Mouse (Mus musculus): Measurements from ENCODE around the gene Ttc39d. TPM values are rescaled to one million over a fixed set of nuclear protein-coding genes. Genes with fewer than 3 reads are reported as not detected.
"Not testable (repeated sequence)": the region's sequence is repeated elsewhere in the genome, so short reads cannot be mapped to it uniquely, and the experiment has no call there.

The Ttc39d gene
- polyA plus RNA-seq, 1 experiment from 2014 or later: 0.25 TPM

GRCm38 (mm10) chr17:80213998-80214397 is 6.7 kb downstream of the Ttc39d start:
- not testable (repeated sequence) for ATAC-seq (replicated peaks; ENCODE audit: extremely low read depth, insufficient read depth, low FRiP score); H3K4me3 ChIP-seq (ENCODE audit: low read length); H3K27me3 ChIP-seq (ENCODE audit: control insufficient read depth, insufficient read depth, low read length); H3K9ac ChIP-seq (ENCODE audit: low read length); H3K4me2 ChIP-seq (ENCODE audit: low read depth, low read length); H3K4me1 ChIP-seq (ENCODE audit: control insufficient read depth, insufficient read depth, low read length); H3K9me3 ChIP-seq (replicated peaks; ENCODE audit: control insufficient read depth, low read length); H3K36me3 ChIP-seq (ENCODE audit: control insufficient read depth, insufficient read depth); H3K27ac ChIP-seq (ENCODE audit: low read length)
- 94% methylated on average over 4 of the region's 4 CpGs for WGBS

- Histone ChIP-seq H3K4me2 (ENCODE audit: low read depth, low read length) (no peak overlapping the region), H3K4me1 (ENCODE audit: control insufficient read depth, insufficient read depth, low read length) (peaks cover 6% of the 10 kb centered on the region), H3K9ac (ENCODE audit: low read length) (no peak overlapping the region), H3K27me3 (ENCODE audit: control insufficient read depth, insufficient read depth, low read length) (no peaks in the 10 kb centered on the region), H3K4me3 (ENCODE audit: low read length) (no peak overlapping the region), H3K36me3 (ENCODE audit: control insufficient read depth, insufficient read depth) (no peaks in the 10 kb centered on the region), H3K9me3 (replicated peaks; ENCODE audit: control insufficient read depth, low read length) (no peaks in the 10 kb centered on the region), H3K27ac (ENCODE audit: low read length) (no peak overlapping the region)
- WGBS: 45% methylated on average over 2 of the region's 2 CpGs
- no peak for ATAC-seq (replicated peaks; ENCODE audit: extremely low read depth, insufficient read depth, low FRiP score)
Measured at GRCm38 (mm10) chr17:80220131-80220530, 12.9 kb downstream of the Ttc39d start.

GRCm38 (mm10) chr17:80221202-80221601 is 13.9 kb downstream of the Ttc39d start:
- Histone ChIP-seq H3K36me3 (ENCODE audit: control insufficient read depth, insufficient read depth) (no peaks in the 10 kb centered on the region), H3K4me2 (ENCODE audit: low read depth, low read length) (no peak overlapping the region), H3K4me3 (ENCODE audit: low read length) (no peak overlapping the region), H3K9me3 (replicated peaks; ENCODE audit: control insufficient read depth, low read length) (no peaks in the 10 kb centered on the region), H3K27ac (ENCODE audit: low read length) (no peak overlapping the region), H3K4me1 (ENCODE audit: control insufficient read depth, insufficient read depth, low read length) (peaks cover 6% of the 10 kb centered on the region), H3K27me3 (ENCODE audit: control insufficient read depth, insufficient read depth, low read length) (no peaks in the 10 kb centered on the region), H3K9ac (ENCODE audit: low read length) (no peak overlapping the region)
- no peak for ATAC-seq (replicated peaks; ENCODE audit: extremely low read depth, insufficient read depth, low FRiP score)
- WGBS: 60% methylated on average over 9 of the region's 9 CpGs

- Histone ChIP-seq H3K27ac (ENCODE audit: low read length) (no peak overlapping the region), H3K9me3 (replicated peaks; ENCODE audit: control insufficient read depth, low read length) (no peaks in the 10 kb centered on the region), H3K36me3 (ENCODE audit: control insufficient read depth, insufficient read depth) (no peaks in the 10 kb centered on the region), H3K4me3 (ENCODE audit: low read length) (no peak overlapping the region), H3K4me1 (ENCODE audit: control insufficient read depth, insufficient read depth, low read length) (peaks cover 6% of the 10 kb centered on the region), H3K4me2 (ENCODE audit: low read depth, low read length) (no peak overlapping the region), H3K27me3 (ENCODE audit: control insufficient read depth, insufficient read depth, low read length) (no peaks in the 10 kb centered on the region), H3K9ac (ENCODE audit: low read length) (no peak overlapping the region)
- WGBS: 57% methylated on average over 3 of the region's 3 CpGs
- ATAC-seq (replicated peaks; ENCODE audit: extremely low read depth, insufficient read depth, low FRiP score): no peak
Measured at GRCm38 (mm10) chr17:80221890-80222628, 14.8 kb downstream of the Ttc39d start.

- no peaks in the 10 kb centered on the region for H3K9me3 ChIP-seq (replicated peaks; ENCODE audit: control insufficient read depth, low read length)
- no peaks in the 10 kb centered on the region for H3K36me3 ChIP-seq (ENCODE audit: control insufficient read depth, insufficient read depth)
- H3K4me3 ChIP-seq (ENCODE audit: low read length): peak overlapping the region; percentile 70
- peak overlapping the region; percentile 87 for H3K27ac ChIP-seq (ENCODE audit: low read length)
- 0 out of 2 replicates have a peak, but pooled peaks have one; percentile 26 for ATAC-seq (replicated peaks; ENCODE audit: extremely low read depth, insufficient read depth, low FRiP score)
- H3K27me3 ChIP-seq (ENCODE audit: control insufficient read depth, insufficient read depth, low read length): no peaks in the 10 kb centered on the region
- H3K4me1 ChIP-seq (ENCODE audit: control insufficient read depth, insufficient read depth, low read length): peaks cover 6% of the 10 kb centered on the region
- H3K9ac ChIP-seq (ENCODE audit: low read length): peak overlapping the region; percentile 81
- 6% methylated on average over 9 of the region's 9 CpGs for WGBS
- peak overlapping the region; percentile 84 for H3K4me2 ChIP-seq (ENCODE audit: low read depth, low read length)
Measured at GRCm38 (mm10) chr17:80223829-80224228, 16.6 kb downstream of the Ttc39d start.

- peak within 1 kb of the TSS; percentile 70 for H3K4me3 ChIP-seq (ENCODE audit: low read length)
- no peaks in the 10 kb centered on the region for H3K36me3 ChIP-seq (ENCODE audit: control insufficient read depth, insufficient read depth)
- H3K9me3 ChIP-seq (replicated peaks; ENCODE audit: control insufficient read depth, low read length): no peaks in the 10 kb centered on the region
- H3K4me1 ChIP-seq (ENCODE audit: control insufficient read depth, insufficient read depth, low read length): peaks cover 10% of the 10 kb centered on the region
- under 1% methylated on average over 33 of the region's 33 CpGs for WGBS
- peak; percentile 95 for ATAC-seq (replicated peaks; ENCODE audit: extremely low read depth, insufficient read depth, low FRiP score)
- H3K27me3 ChIP-seq (ENCODE audit: control insufficient read depth, insufficient read depth, low read length): no peaks in the 10 kb centered on the region
- H3K9ac ChIP-seq (ENCODE audit: low read length): peak within 1 kb of the TSS; percentile 81
- peak within 1 kb of the TSS; percentile 84 for H3K4me2 ChIP-seq (ENCODE audit: low read depth, low read length)
- peak within 1 kb of the TSS; percentile 87 for H3K27ac ChIP-seq (ENCODE audit: low read length)
Measured at GRCm38 (mm10) chr17:80224326-80225116, 17.3 kb downstream of the Ttc39d start, which contains the start of gene Gemin6. Gemin6 (plus strand) TSS chr17:80224441.

GRCm38 (mm10) chr17:80225142-80225541 is 17.9 kb downstream of the Ttc39d start:
- ATAC-seq (replicated peaks; ENCODE audit: extremely low read depth, insufficient read depth, low FRiP score); H3K27me3 ChIP-seq (ENCODE audit: control insufficient read depth, insufficient read depth, low read length); H3K4me1 ChIP-seq (ENCODE audit: control insufficient read depth, insufficient read depth, low read length); H3K9me3 ChIP-seq (replicated peaks; ENCODE audit: control insufficient read depth, low read length); H3K36me3 ChIP-seq (ENCODE audit: control insufficient read depth, insufficient read depth); H3K27ac ChIP-seq (ENCODE audit: low read length): not testable (repeated sequence)
- WGBS: 41% methylated on average over 4 of the region's 5 CpGs
- Histone ChIP-seq H3K9ac (ENCODE audit: low read length) (peak overlapping the region; percentile 81), H3K4me2 (ENCODE audit: low read depth, low read length) (peak overlapping the region; percentile 84), H3K4me3 (ENCODE audit: low read length) (peak overlapping the region; percentile 70)

GRCm38 (mm10) chr17:80229396-80229795 is 22.1 kb downstream of the Ttc39d start:
- 64% methylated on average over 2 of the region's 2 CpGs for WGBS
- Histone ChIP-seq H3K27ac (ENCODE audit: low read length) (no peak overlapping the region), H3K4me3 (ENCODE audit: low read length) (no peak overlapping the region), H3K36me3 (ENCODE audit: control insufficient read depth, insufficient read depth) (no peaks in the 10 kb centered on the region), H3K9ac (ENCODE audit: low read length) (no peak overlapping the region), H3K9me3 (replicated peaks; ENCODE audit: control insufficient read depth, low read length) (no peaks in the 10 kb centered on the region), H3K4me2 (ENCODE audit: low read depth, low read length) (no peak overlapping the region), H3K27me3 (ENCODE audit: control insufficient read depth, insufficient read depth, low read length) (no peaks in the 10 kb centered on the region), H3K4me1 (ENCODE audit: control insufficient read depth, insufficient read depth, low read length) (peaks cover 7% of the 10 kb centered on the region)
- ATAC-seq (replicated peaks; ENCODE audit: extremely low read depth, insufficient read depth, low FRiP score): no peak

- Histone ChIP-seq H3K27me3 (ENCODE audit: control insufficient read depth, insufficient read depth, low read length) (no peaks in the 10 kb centered on the region), H3K36me3 (ENCODE audit: control insufficient read depth, insufficient read depth) (peaks cover 5% of the 10 kb centered on the region; the same call in 1 of the 2 replicates), H3K4me1 (ENCODE audit: control insufficient read depth, insufficient read depth, low read length) (0 out of 2 replicates have a peak, but pooled peaks cover 4% of the 10 kb centered on the region), H3K9me3 (replicated peaks; ENCODE audit: control insufficient read depth, low read length) (no peaks in the 10 kb centered on the region), H3K9ac (ENCODE audit: low read length) (no peak overlapping the region), H3K4me2 (ENCODE audit: low read depth, low read length) (no peak overlapping the region), H3K27ac (ENCODE audit: low read length) (no peak overlapping the region), H3K4me3 (ENCODE audit: low read length) (no peak overlapping the region)
- 86% methylated on average over 5 of the region's 5 CpGs for WGBS
- no peak for ATAC-seq (replicated peaks; ENCODE audit: extremely low read depth, insufficient read depth, low FRiP score)
Measured at GRCm38 (mm10) chr17:80233844-80234243, 26.6 kb downstream of the Ttc39d start.
